Mouse (Mus musculus): ENCODE results near the gene Caskin1. TPM values are rescaled to one million over a fixed set of nuclear protein-coding genes. Genes with fewer than 3 reads are reported as not detected.

Caskin1 gene
- total RNA-seq, 2 experiments from 2014 or later: 158 to 180 TPM

Other genes with a start within 250 kb of the Caskin1 start
- gene Ccnf, start 237.1 kb upstream of the Caskin1 start, total RNA-seq (2021): 1 to 10 TPM; 9.1 to 9.8 TPM
- 1 to 10 TPM; 1.4 to 1.9 TPM for gene Abca17, start 137.5 kb upstream of the Caskin1 start, total RNA-seq (2021)
- 100 to 1,000 TPM; 109 to 114 TPM for gene Abca3, start 136.7 kb upstream of the Caskin1 start, total RNA-seq (2021)
- 100 to 1,000 TPM; 204 to 208 TPM for gene Rnps1, start 74.0 kb upstream of the Caskin1 start, total RNA-seq (2021)
- 10 to 100 TPM in 1 of 2 experiments, 1 to 10 TPM in 1; 9.4 to 11.5 TPM for gene Eci1, start 62.0 kb upstream of the Caskin1 start, total RNA-seq (2021)
- gene Dnase1l2, start 45.5 kb upstream of the Caskin1 start, total RNA-seq (2021): 1 to 10 TPM; 7.1 to 8.5 TPM
- gene E4f1, start 18.3 kb upstream of the Caskin1 start, total RNA-seq (2021): 10 to 100 TPM; 39.0 to 41.7 TPM
- gene Pgp, start 18.2 kb upstream of the Caskin1 start, total RNA-seq (2021): 10 to 100 TPM; 45.3 to 45.9 TPM
- under 1 TPM; 0.54 to 0.92 TPM for gene Bricd5, start 14.7 kb upstream of the Caskin1 start, total RNA-seq (2021)
- 10 to 100 TPM; 33.4 to 39.1 TPM for gene Mlst8, start 9.5 kb upstream of the Caskin1 start, total RNA-seq (2021)
- 100 to 1,000 TPM; 166 to 172 TPM for gene Traf7, start 39.3 kb downstream of the Caskin1 start, total RNA-seq (2021)
- 10 to 100 TPM; 12.2 to 12.5 TPM for gene Rab26, start 45.6 kb downstream of the Caskin1 start, total RNA-seq (2021)
- gene Pkd1, start 61.2 kb downstream of the Caskin1 start, total RNA-seq (2021): 10 to 100 TPM; 75.0 to 91.3 TPM
- gene Tsc2, start 144.0 kb downstream of the Caskin1 start, total RNA-seq (2021): 100 to 1,000 TPM; 152 to 158 TPM
- gene Nthl1, start 144.1 kb downstream of the Caskin1 start, total RNA-seq (2021): 1 to 10 TPM; 7.0 to 8.5 TPM
- gene Slc9a3r2, start 161.7 kb downstream of the Caskin1 start, total RNA-seq (2021): 10 to 100 TPM; 40.2 to 43.6 TPM
- gene Npw, start 169.9 kb downstream of the Caskin1 start, total RNA-seq (2021): under 1 TPM in 1 of 2 experiments, not detected in 1; 0.66 TPM
- 10 to 100 TPM; 45.5 to 48.5 TPM for gene Zfp598, start 181.1 kb downstream of the Caskin1 start, total RNA-seq (2021)
- gene Syngr3, start 201.4 kb downstream of the Caskin1 start, total RNA-seq (2021): 100 to 1,000 TPM; 164 to 176 TPM
- gene Gfer, start 207.6 kb downstream of the Caskin1 start, total RNA-seq (2021): 10 to 100 TPM; 21.0 to 22.7 TPM
- 1 to 10 TPM; 5.6 to 7.2 TPM for gene Noxo1, start 207.6 kb downstream of the Caskin1 start, total RNA-seq (2021)
- 10 to 100 TPM; 34.8 to 36.6 TPM for gene Tbl3, start 219.1 kb downstream of the Caskin1 start, total RNA-seq (2021)
- gene Rnf151, start 229.5 kb downstream of the Caskin1 start, total RNA-seq (2021): not detected
- 100 to 1,000 TPM; 619 to 676 TPM for gene Rps2, start 229.5 kb downstream of the Caskin1 start, total RNA-seq (2021)
- 100 to 1,000 TPM; 130 to 145 TPM for gene Ndufb10, start 235.9 kb downstream of the Caskin1 start, total RNA-seq (2021)
- not detected for gene Rpl3l, start 239.2 kb downstream of the Caskin1 start, total RNA-seq (2021)
- gene Msrb1, start 248.0 kb downstream of the Caskin1 start, total RNA-seq (2021): 10 to 100 TPM; 36.6 to 42.7 TPM